Mouse (Mus musculus) bone marrow, adult 2 months (tissue): Measurements from ENCODE around the gene Adgrb2.

Experiments used
- CTCF ChIP-seq: fragments of 200-500 bp; IDR thresholded peaks from 2 replicates; pipeline ENCODE4 v1.5.1; 2011; ENCODE audit warnings: low read length, control low read depth; ENCODE audit not compliant: control insufficient read depth, insufficient read depth
- POLR2A ChIP-seq: fragments of 200-500 bp; IDR thresholded peaks from 2 replicates; pipeline ENCODE4 v1.6.1; 2011; ENCODE audit warnings: low read depth, mild to moderate bottlenecking, control low read depth, low read length, borderline replicate concordance; ENCODE audit not compliant: control insufficient read depth

DNA sequence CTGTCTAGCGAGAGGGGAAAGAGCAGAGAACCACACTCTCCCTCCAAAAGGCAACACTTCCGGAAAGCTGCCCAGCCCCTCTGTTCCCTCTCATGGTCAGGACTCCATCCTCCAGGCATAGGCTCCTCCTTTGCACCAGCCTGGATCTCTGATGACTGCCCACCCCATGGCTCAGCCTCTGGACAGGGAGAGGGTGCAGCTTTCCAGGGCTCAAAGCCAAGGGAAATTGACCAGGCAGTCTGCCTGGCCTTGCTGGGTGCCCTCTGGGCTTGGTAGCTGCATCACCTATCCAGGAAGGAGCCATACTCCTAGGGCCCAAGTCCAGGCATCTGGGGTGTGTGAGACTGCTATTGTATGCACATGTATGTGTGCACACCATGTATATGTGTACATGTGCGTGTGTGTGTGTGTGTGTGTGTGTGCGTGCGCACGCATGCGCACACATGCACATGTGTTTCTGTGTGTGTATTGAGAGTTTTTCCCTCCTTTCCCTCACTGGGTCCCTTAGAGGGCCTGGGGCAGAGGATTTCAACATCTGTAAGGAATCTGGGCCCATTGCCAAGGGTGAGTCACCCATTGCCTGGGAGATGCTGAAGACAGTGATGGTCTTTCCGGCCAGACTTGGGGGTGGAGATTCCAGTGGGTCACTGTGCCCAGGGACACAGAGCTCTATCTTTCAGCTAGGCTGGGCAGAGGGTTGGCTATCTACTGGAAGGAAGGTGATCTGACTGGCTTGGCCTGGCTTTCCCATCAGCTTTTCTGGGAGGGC is 65.6 kb downstream of the Adgrb2 start:
- TF ChIP-seq POLR2A (no peak), CTCF (no peak)
